In the genomic region with DNA sequence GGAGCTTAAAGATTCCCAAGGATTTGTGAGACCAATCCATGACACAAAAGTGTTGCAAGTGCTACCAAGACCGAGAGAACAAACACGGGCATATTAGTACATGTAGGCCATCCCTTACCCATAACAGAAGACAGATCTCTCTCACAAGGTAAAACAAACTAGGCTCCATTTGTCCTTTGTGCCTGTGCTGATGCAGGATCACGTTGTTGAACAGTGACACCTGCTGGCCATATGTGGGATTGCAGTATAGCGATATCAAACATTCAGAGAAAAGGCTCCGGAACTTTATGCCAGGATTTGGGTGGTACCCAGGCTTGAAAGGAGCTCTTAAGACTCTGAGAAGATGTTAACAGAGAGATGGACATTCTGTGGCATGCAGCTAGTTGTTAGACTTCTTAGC, we compare ENCODE assay signal across 8 mouse cellular contexts. TPM values are rescaled to one million over a fixed set of nuclear protein-coding genes. Genes with fewer than 3 reads are reported as not detected.
DNase-seq lines count a peak whose midpoint lies in the region; ATAC-seq and TF ChIP-seq lines count a peak whose summit lies in the region.
"Had no signal": no experiment of that assay in that cellular context is flagged by ENCODE, and none has a peak within 500 bp of the region (broad histone marks: within the 10 kb centered on the region; RNA-seq: fewer than 3 reads in every experiment).

No protein-coding gene starts in this region.

- in situ Hi-C loops in CH12.LX (cut with MboI; ENCODE audit: low pct_ligation_motif_present, low pct_unique_long_range_greater_than_20kb, low sequenced_read_pairs), result loop anchor here (5.0 kb wide), 2 partner anchors 121 to 156 kb away; no protein-coding TSS in a partner anchor

- no peak for TF ChIP-seq EP300 in CH12.LX (IDR thresholded peaks at IDR 0.05; ENCODE audit: low read length)

- peaks cover 39% of the 10 kb centered on the region for H3K27me3 ChIP-seq in CH12.LX (replicated peaks)

- TF ChIP-seq RAD21 in CH12.LX (IDR thresholded peaks at IDR 0.05; ENCODE audit: low read depth, low read length), result peak; percentile 99

- peaks cover 7% of the 10 kb centered on the region for H3K9me3 ChIP-seq in CH12.LX (replicated peaks; ENCODE audit: low read length)
- H3K9me3 ChIP-seq: liver, embryonic 15.5 days had no signal

- H3K4me2 ChIP-seq in CH12.LX (ENCODE audit: insufficient read depth, low read depth, poor library complexity, severe bottlenecking), result peak overlapping the region; percentile 27; the same call in 1 of the 2 replicates
- H3K4me2 ChIP-seq: liver, embryonic 15.5 days had no signal

- TF ChIP-seq POLR2A in CH12.LX (IDR thresholded peaks at IDR 0.05; ENCODE audit: low read depth, low read length), result no peak

- no peak overlapping the region for H3K27ac ChIP-seq in CH12.LX (ENCODE audit: insufficient read depth, low read depth)
- H3K27ac ChIP-seq: liver, embryonic 15.5 days had no signal

- no peaks in the 10 kb centered on the region for H3K79me2 ChIP-seq in CH12.LX (replicated peaks; ENCODE audit: control insufficient read depth, extremely low read depth, insufficient read depth, poor library complexity, severe bottlenecking)

- 0 out of 2 replicates have a peak, but pooled peaks have one; percentile 22 for ATAC-seq in megakaryocyte, adult 5-6 weeks (ENCODE audit: poor library complexity, severe bottlenecking)

- H3K9ac ChIP-seq in CH12.LX (ENCODE audit: insufficient read depth, low read depth), result no peak overlapping the region
- H3K9ac ChIP-seq: liver, embryonic 15.5 days had no signal

- dilution Hi-C loops in CH12.LX (cut with MboI; ENCODE audit: extremely low pct_ligation_motif_present, extremely low pct_unique_long_range_greater_than_20kb, low sequenced_read_pairs), result loop anchor here (25.0 kb wide), 1 partner anchor 171 kb away; no protein-coding TSS in a partner anchor

- no peaks in the 10 kb centered on the region for H3K36me3 ChIP-seq in CH12.LX (replicated peaks in 1 of 2; ENCODE audit: control insufficient read depth in 1 of 2, insufficient read depth in 1 of 2, low read length in 1 of 2)
- H3K36me3 ChIP-seq: liver, embryonic 15.5 days had no signal

- H3K4me3 ChIP-seq in CH12.LX (replicated peaks in 1 of 3; ENCODE audit: low read depth in 2 of 3, low read length in 2 of 3, poor library complexity in 1 of 3), result no peak overlapping the region
- H3K4me3 ChIP-seq: liver, embryonic 15.5 days had no signal

- H3K4me1 ChIP-seq in CH12.LX (ENCODE audit: control insufficient read depth in 1 of 2, insufficient read depth in 2 of 2), result peaks cover 0 to 15% of the 10 kb centered on the region in 2 experiments; a peak in 2 of 4 replicates

- TF ChIP-seq CTCF in CH12.LX (conservative IDR thresholded peaks at IDR 0.05 in 1 of 2, IDR thresholded peaks at IDR 0.05 in 1 of 2; ENCODE audit: low read depth in 2 of 2, low read length in 2 of 2), result peak; percentile 97 to 98

- DNase-seq in B cell, adult 2 months, result peak; percentile 84 to 85
- peak; percentile 73 for DNase-seq in CH12.LX (ENCODE audit: extremely low read depth)
- DNase-seq in c-Kit-positive CD71-negative TER-119-negative erythroid progenitor cells, embryonic 14.5 days (ENCODE audit: low read depth), result peak; percentile 70
- peak; percentile 83 to 90 for DNase-seq in frontal cortex, postnatal 36 days (ENCODE audit: low spot score in 2 of 2)
- DNase-seq in layer of hippocampus, adult 9-11 months, result peak; percentile 80
- peak; percentile 68 to 87 for DNase-seq in spleen, postnatal 4 days (ENCODE audit: low spot score in 2 of 2)

TF ChIP-seq in CH12.LX, 34 proteins besides CTCF, POLR2A, EP300 and RAD21:
- TF ChIP-seq MAZ (IDR thresholded peaks at IDR 0.05; ENCODE audit: low read depth, low read length) (no peak), USF1 (IDR thresholded peaks at IDR 0.05; ENCODE audit: low read depth, low read length) (no peak), GABPA (IDR thresholded peaks at IDR 0.05; ENCODE audit: insufficient replicate concordance, low read depth, low read length) (no peak), MAFK (IDR thresholded peaks at IDR 0.05; ENCODE audit: insufficient replicate concordance, low read length) (no peak), POLR2AphosphoS2 (IDR thresholded peaks at IDR 0.05; ENCODE audit: low read depth, low read length) (no peak), ZC3H11A (IDR thresholded peaks at IDR 0.05; ENCODE audit: low read depth, low read length) (peak; percentile 97), ZKSCAN1 (IDR thresholded peaks at IDR 0.05; ENCODE audit: borderline replicate concordance, low read depth, low read length) (no peak), IRF4 (IDR thresholded peaks at IDR 0.05; ENCODE audit: low read depth, low read length) (no peak), SMC3 (IDR thresholded peaks at IDR 0.05; ENCODE audit: low read depth, low read length) (peak; percentile 100), ETS1 (conservative IDR thresholded peaks at IDR 0.05; ENCODE audit: low read depth, low read length) (no peak), UBTF (IDR thresholded peaks at IDR 0.05; ENCODE audit: low read depth, low read length) (no peak), SIN3A (IDR thresholded peaks at IDR 0.05; ENCODE audit: low read length) (no peak), BHLHE40 (IDR thresholded peaks at IDR 0.05; ENCODE audit: low read depth, low read length) (no peak), JUND (conservative IDR thresholded peaks at IDR 0.05; ENCODE audit: low read depth, low read length) (no peak)

RNA-seq across cellular contexts. Expression of gene Spsb1, which starts 3.7 kb away (rescaled TPM):
- total RNA-seq in CH12.LX (2012; rRNA removed) (0.04 and 0.34 TPM in 2 replicates), CH12.LX (2014; rRNA removed) (0.07 and 0.16 TPM in 2 replicates)
- polyA plus RNA-seq in CH12.LX (2012; ENCODE audit: insufficient read length, low read depth), result 0.16 and 0.19 TPM in 2 replicates
- 0.11 TPM in 1 of 2 replicates, not detected in the other for total RNA-seq in megakaryocyte, adult 5-6 weeks (2015)
- total RNA-seq in megakaryocyte, adult 5-6 weeks (2017), result 0.22 TPM in 1 of 2 replicates, not detected in the other

RNA-seq across cellular contexts. Expression of gene H6pd, which starts 50.3 kb away (rescaled TPM):
- total RNA-seq in CH12.LX (2012; rRNA removed) (25.1 and 25.3 TPM in 2 replicates), CH12.LX (2014; rRNA removed) (13.2 and 17.7 TPM in 2 replicates)
- 36.2 and 38.5 TPM in 2 replicates for polyA plus RNA-seq in CH12.LX (2012; ENCODE audit: insufficient read length, low read depth)
- total RNA-seq in megakaryocyte, adult 5-6 weeks (2015), result 14.4 and 16.1 TPM in 2 replicates
- 26.1 and 32.7 TPM in 2 replicates for total RNA-seq in megakaryocyte, adult 5-6 weeks (2017)
